Mouse (Mus musculus): ENCODE data around the gene Nudt9.

DNA sequence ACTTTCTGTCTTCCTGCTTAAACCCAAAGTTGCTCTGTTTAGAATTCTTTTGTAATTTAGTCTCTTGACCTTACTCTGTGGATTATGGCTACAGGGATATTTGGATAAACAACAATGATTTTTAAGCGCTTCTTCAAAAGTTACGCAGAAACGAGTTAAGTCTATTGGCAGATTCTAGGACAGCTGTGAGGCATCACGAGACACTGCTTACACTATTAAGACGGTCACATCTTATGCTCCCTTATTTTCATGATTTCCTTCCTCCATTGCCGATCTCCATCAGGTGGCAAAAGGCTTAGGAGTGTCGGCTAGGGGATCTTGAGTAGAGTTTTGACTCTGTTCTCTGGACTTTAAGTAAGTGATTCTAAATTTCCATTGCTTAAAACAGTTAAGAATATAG is 35.8 kb upstream of the Nudt9 start:
- TF ChIP-seq POLR2A (IDR thresholded peaks at IDR 0.05; ENCODE audit: borderline replicate concordance, extremely low read depth, insufficient read depth, insufficient read length, poor library complexity, severe bottlenecking) (no peak), CTCF (IDR thresholded peaks at IDR 0.05; ENCODE audit: borderline replicate concordance, extremely low read depth, insufficient read depth, insufficient read length) (no peak)

Data from brain, embryonic 14.5 days (tissue).